Mouse (Mus musculus): ENCODE results near the gene Cxcr4. TPM values are rescaled to one million over a fixed set of nuclear protein-coding genes. Genes with fewer than 3 reads are reported as not detected.

Cxcr4 gene
- polyA plus RNA-seq, 1 experiment from 2014 or later: 8.7 TPM

- no peak overlapping the region for H3K4me2 ChIP-seq
- no peaks in the 10 kb centered on the region for H3K36me3 ChIP-seq
- H3K4me1 ChIP-seq (replicated peaks): no peaks in the 10 kb centered on the region; the same call in 1 of the 2 replicates
- no peaks in the 10 kb centered on the region for H3K9me3 ChIP-seq
- H3K27ac ChIP-seq (replicated peaks): no peak overlapping the region
- no peak for ATAC-seq (ENCODE audit: low read depth)
- H3K27me3 ChIP-seq: no peaks in the 10 kb centered on the region
- WGBS: 76% methylated on average over 14 of the region's 14 CpGs
- H3K9ac ChIP-seq: no peak overlapping the region
- H3K4me3 ChIP-seq: no peak overlapping the region
Measured at GRCm38 (mm10) chr1:128560452-128561324, 31.4 kb downstream of the Cxcr4 start.

- Histone ChIP-seq H3K36me3 (no peaks in the 10 kb centered on the region), H3K27ac (replicated peaks) (no peak overlapping the region), H3K4me1 (replicated peaks) (no peaks in the 10 kb centered on the region; the same call in 1 of the 2 replicates), H3K9me3 (no peaks in the 10 kb centered on the region), H3K27me3 (no peaks in the 10 kb centered on the region), H3K4me2 (no peak overlapping the region), H3K4me3 (no peak overlapping the region), H3K9ac (no peak overlapping the region)
- 86% methylated on average over 4 of the region's 4 CpGs for WGBS
- no peak for ATAC-seq (ENCODE audit: low read depth)
Measured at GRCm38 (mm10) chr1:128557953-128558352, 34.1 kb downstream of the Cxcr4 start.

- H3K9me3 ChIP-seq: no peaks in the 10 kb centered on the region
- no peak overlapping the region for H3K4me3 ChIP-seq
- no peak overlapping the region for H3K27ac ChIP-seq (replicated peaks)
- no peak for ATAC-seq (ENCODE audit: low read depth)
- no peaks in the 10 kb centered on the region for H3K27me3 ChIP-seq
- no peaks in the 10 kb centered on the region for H3K36me3 ChIP-seq
- H3K4me1 ChIP-seq (replicated peaks): peaks cover 3% of the 10 kb centered on the region; the same call in 1 of the 2 replicates
- H3K9ac ChIP-seq: no peak overlapping the region
- H3K4me2 ChIP-seq: no peak overlapping the region
Measured at GRCm38 (mm10) chr1:128552545-128552944, 39.5 kb downstream of the Cxcr4 start.

- no peaks in the 10 kb centered on the region for H3K36me3 ChIP-seq
- no peak overlapping the region for H3K27ac ChIP-seq (replicated peaks)
- no peak overlapping the region for H3K4me2 ChIP-seq
- H3K4me1 ChIP-seq (replicated peaks): peaks cover 7% of the 10 kb centered on the region
- WGBS: 13% methylated on average over 8 of the region's 8 CpGs
- no peak overlapping the region for H3K4me3 ChIP-seq
- ATAC-seq (ENCODE audit: low read depth): peak; percentile 59; the same call in 1 of the 2 replicates
- H3K9me3 ChIP-seq: no peaks in the 10 kb centered on the region
- no peak overlapping the region for H3K9ac ChIP-seq
- no peaks in the 10 kb centered on the region for H3K27me3 ChIP-seq
Measured at GRCm38 (mm10) chr1:128551743-128552397, 40.2 kb downstream of the Cxcr4 start.

- Histone ChIP-seq H3K4me3 (no peak overlapping the region), H3K9ac (no peak overlapping the region), H3K9me3 (no peaks in the 10 kb centered on the region), H3K4me1 (replicated peaks) (peaks cover 9% of the 10 kb centered on the region), H3K27me3 (no peaks in the 10 kb centered on the region), H3K27ac (replicated peaks) (no peak overlapping the region), H3K4me2 (no peak overlapping the region), H3K36me3 (no peaks in the 10 kb centered on the region)
- ATAC-seq (ENCODE audit: low read depth): no peak
- WGBS: 76% methylated on average over 5 of the region's 5 CpGs
Measured at GRCm38 (mm10) chr1:128549442-128549841, 42.7 kb downstream of the Cxcr4 start.

GRCm38 (mm10) chr1:128549007-128549406 lies 43.1 kb downstream of the Cxcr4 start:
- Histone ChIP-seq H3K9me3 (no peaks in the 10 kb centered on the region), H3K27ac (replicated peaks) (no peak overlapping the region), H3K4me1 (replicated peaks) (peaks cover 9% of the 10 kb centered on the region), H3K36me3 (no peaks in the 10 kb centered on the region), H3K9ac (no peak overlapping the region), H3K4me3 (no peak overlapping the region), H3K27me3 (no peaks in the 10 kb centered on the region), H3K4me2 (no peak overlapping the region)
- no peak for ATAC-seq (ENCODE audit: low read depth)
- WGBS: 80% methylated on average over 3 of the region's 3 CpGs

- Histone ChIP-seq H3K4me1 (replicated peaks) (peaks cover 9% of the 10 kb centered on the region), H3K36me3 (no peaks in the 10 kb centered on the region), H3K4me3 (no peak overlapping the region), H3K9ac (no peak overlapping the region), H3K27me3 (no peaks in the 10 kb centered on the region), H3K9me3 (no peaks in the 10 kb centered on the region), H3K4me2 (no peak overlapping the region), H3K27ac (replicated peaks) (no peak overlapping the region)
- no peak for ATAC-seq (ENCODE audit: low read depth)
- WGBS: 92% methylated on average over 5 of the region's 5 CpGs
Measured at GRCm38 (mm10) chr1:128548220-128548998, 43.7 kb downstream of the Cxcr4 start.

GRCm38 (mm10) chr1:128545672-128546071 lies 46.4 kb downstream of the Cxcr4 start:
- Histone ChIP-seq H3K9me3 (no peaks in the 10 kb centered on the region), H3K36me3 (no peaks in the 10 kb centered on the region), H3K27me3 (no peaks in the 10 kb centered on the region), H3K27ac (replicated peaks) (no peak overlapping the region), H3K4me1 (replicated peaks) (peaks cover 5% of the 10 kb centered on the region; the same call in 1 of the 2 replicates), H3K4me3 (no peak overlapping the region), H3K9ac (no peak overlapping the region), H3K4me2 (no peak overlapping the region)
- peak; percentile 64 for ATAC-seq (ENCODE audit: low read depth)
- WGBS: 63% methylated on average over 6 of the region's 6 CpGs

- ATAC-seq (ENCODE audit: low read depth): no peak
- peaks cover 17% of the 10 kb centered on the region for H3K4me1 ChIP-seq (replicated peaks)
- H3K9ac ChIP-seq: no peak overlapping the region
- no peaks in the 10 kb centered on the region for H3K27me3 ChIP-seq
- H3K4me3 ChIP-seq: no peak overlapping the region
- H3K36me3 ChIP-seq: no peaks in the 10 kb centered on the region
- H3K4me2 ChIP-seq: no peak overlapping the region
- 88% methylated on average over 2 of the region's 2 CpGs for WGBS
- no peak overlapping the region for H3K27ac ChIP-seq (replicated peaks)
- no peaks in the 10 kb centered on the region for H3K9me3 ChIP-seq
Measured at GRCm38 (mm10) chr1:128543137-128543536, 49.0 kb downstream of the Cxcr4 start.

GRCm38 (mm10) chr1:128542555-128542954 lies 49.5 kb downstream of the Cxcr4 start:
- no peaks in the 10 kb centered on the region for H3K27me3 ChIP-seq
- ATAC-seq (ENCODE audit: low read depth): no peak
- no peak overlapping the region for H3K4me2 ChIP-seq
- H3K4me3 ChIP-seq: no peak overlapping the region
- no peak overlapping the region for H3K9ac ChIP-seq
- WGBS: 70% methylated on average over 3 of the region's 3 CpGs
- peaks cover 17% of the 10 kb centered on the region for H3K4me1 ChIP-seq (replicated peaks)
- H3K36me3 ChIP-seq: no peaks in the 10 kb centered on the region
- H3K27ac ChIP-seq (replicated peaks): no peak overlapping the region
- H3K9me3 ChIP-seq: no peaks in the 10 kb centered on the region

GRCm38 (mm10) chr1:128540213-128540612 lies 51.9 kb downstream of the Cxcr4 start:
- Histone ChIP-seq H3K9ac (no peak overlapping the region), H3K36me3 (no peaks in the 10 kb centered on the region), H3K4me1 (replicated peaks) (peaks cover 11% of the 10 kb centered on the region), H3K27ac (replicated peaks) (no peak overlapping the region), H3K4me3 (no peak overlapping the region), H3K4me2 (no peak overlapping the region), H3K27me3 (no peaks in the 10 kb centered on the region), H3K9me3 (no peaks in the 10 kb centered on the region)
- WGBS: 78% methylated on average over 2 of the region's 2 CpGs
- ATAC-seq (ENCODE audit: low read depth): no peak

- Histone ChIP-seq H3K9ac (no peak overlapping the region), H3K36me3 (no peaks in the 10 kb centered on the region), H3K9me3 (no peaks in the 10 kb centered on the region), H3K4me3 (no peak overlapping the region), H3K27me3 (no peaks in the 10 kb centered on the region), H3K27ac (replicated peaks) (peak overlapping the region; percentile 30; the same call in 1 of the 2 replicates), H3K4me2 (no peak overlapping the region), H3K4me1 (replicated peaks) (peaks cover 11% of the 10 kb centered on the region)
- ATAC-seq (ENCODE audit: low read depth): 0 out of 2 replicates have a peak, but pooled peaks have one; percentile 48
- WGBS: 47% methylated on average over 10 of the region's 10 CpGs
Measured at GRCm38 (mm10) chr1:128539555-128539954, 52.5 kb downstream of the Cxcr4 start.

Measured in neural tube, embryonic 13.5 days (tissue).